Mouse (Mus musculus) bone marrow macrophage, adult 2 months (primary cell): ENCODE data around the gene 1700010B08Rik.

Experiments used
- CTCF ChIP-seq: IDR thresholded peaks from 2 replicates; pipeline ENCODE4 v1.5.1; 2012; ENCODE audit warnings: low read depth, mild to moderate bottlenecking, low read length, moderate library complexity
- POLR2A ChIP-seq: IDR thresholded peaks from 2 replicates; pipeline ENCODE4 v1.6.1; 2012; ENCODE audit warnings: mild to moderate bottlenecking, low read depth, low read length, borderline replicate concordance

- TF ChIP-seq CTCF (no peak), POLR2A (no peak)
Observed at GRCm38 (mm10) chr2:173760607-173761006, 41.4 kb downstream of the 1700010B08Rik start.
